Mouse (Mus musculus) heart, postnatal 25 days (tissue): ENCODE data around the gene Gm8068. TPM values are rescaled to one million over a fixed set of nuclear protein-coding genes. Genes with fewer than 3 reads are reported as not detected.
"Not testable (repeated sequence)": the region's sequence is repeated elsewhere in the genome, so short reads cannot be mapped to it uniquely, and the experiment has no call there.

ENCODE experiments used
- DNase-seq: peaks from one replicate; pipeline ENCODE4 v3.0.0; 2022; ENCODE audit warnings: low spot score
- intact Hi-C: fragments of 180-260 bp; cut with DNase I; formaldehyde crosslinking; loops from one replicate; pipeline ENCODE4 v1.15.1; 2025
- total RNA-seq, 2 experiments: library from RNA; stranded (reverse); gene quantifications; 2 replicates each; pipeline ENCODE4 v1.2.3; 2021

Gene Gm8068
- total RNA-seq, result not detected

GRCm38 (mm10) chr14:41701785-41702184 lies at the start of gene Gm8068:
Gm8068 (minus strand) TSS chr14:41701885.
- intact Hi-C loops, DNase-seq: not testable (repeated sequence)

- intact Hi-C loops, result not testable (repeated sequence)
Observed at GRCm38 (mm10) chr14:41750514-41750913, 48.8 kb upstream of the Gm8068 start, which contains the start of gene Gm7929. Gm7929 (minus strand) TSS chr14:41750614.

GRCm38 (mm10) chr14:41723437-41723836 lies 21.8 kb upstream of the Gm8068 start:
- intact Hi-C loops, DNase-seq: not testable (repeated sequence)

More at GRCm38 (mm10) chr14:41750514-41750913, 48.8 kb upstream of the Gm8068 start, which contains the start of gene Gm7929:
- not testable (repeated sequence) for DNase-seq

GRCm38 (mm10) chr14:41717180-41717579 lies 15.5 kb upstream of the Gm8068 start:
- DNase-seq, intact Hi-C loops: not testable (repeated sequence)

- intact Hi-C loops, DNase-seq: not testable (repeated sequence)
Observed at GRCm38 (mm10) chr14:41648176-41648575, 53.5 kb downstream of the Gm8068 start.

Other genes starting within 250 kb of the Gm8068 start
- not detected for gene Gm7954, start 248.4 kb downstream of the Gm8068 start, total RNA-seq
- gene Gm3486, start 212.4 kb downstream of the Gm8068 start, total RNA-seq, result not detected
- gene Gm7970, start 146.3 kb downstream of the Gm8068 start, total RNA-seq, result not detected
- gene 1700049E17Rik2, start 128.7 kb downstream of the Gm8068 start, total RNA-seq, result not detected
- gene Gm3072, start 77.3 kb downstream of the Gm8068 start, total RNA-seq, result not detected
- gene Gm3676, start 55.4 kb downstream of the Gm8068 start, total RNA-seq, result not detected
- not detected for gene Gm7929, start 48.7 kb upstream of the Gm8068 start, total RNA-seq
- gene Gm47189, start 70.6 kb upstream of the Gm8068 start, total RNA-seq, result not detected
- gene Gm7980, start 205.4 kb upstream of the Gm8068 start, total RNA-seq, result not detected
- gene 1700049E17Rik1, start 223.1 kb upstream of the Gm8068 start, total RNA-seq, result not detected
- not detected for gene 1700024B05Rik, start 242.1 kb upstream of the Gm8068 start, total RNA-seq